Mouse (Mus musculus): Measurements from ENCODE around the gene Tssk1.

Tssk1 gene

GRCm38 (mm10) chr16:17896091-17896490 lies 2.1 kb downstream of the Tssk1 start:
- DNase-seq (ENCODE audit: low read depth, low spot score) = no peak

GRCm38 (mm10) chr16:17898462-17898861 lies 4.4 kb downstream of the Tssk1 start, which contains the start of the genes Dgcr2 and Tssk2:
TSS of gene Dgcr2 (minus strand) at chr16:17898562.
TSS of gene Tssk2 (plus strand) at chr16:17898637.
- no peak for DNase-seq (ENCODE audit: low read depth, low spot score)

- DNase-seq (ENCODE audit: low read depth, low spot score) = peak; percentile 96
Observed at GRCm38 (mm10) chr16:17911052-17911595, 17.1 kb downstream of the Tssk1 start, which contains the start of gene Ess2. TSS of gene Ess2 (minus strand) at chr16:17911348.

- DNase-seq (ENCODE audit: low read depth, low spot score) = peak; percentile 38
Observed at GRCm38 (mm10) chr16:17914307-17915249, 20.6 kb downstream of the Tssk1 start, which contains the start of gene Gsc2. TSS of gene Gsc2 (minus strand) at chr16:17915059.

- no peak for DNase-seq (ENCODE audit: low read depth, low spot score)
Observed at GRCm38 (mm10) chr16:17920586-17920985, 26.6 kb downstream of the Tssk1 start.

- DNase-seq (ENCODE audit: low read depth, low spot score) = peak; percentile 98
Observed at GRCm38 (mm10) chr16:17921325-17922162, 27.5 kb downstream of the Tssk1 start.

GRCm38 (mm10) chr16:17922163-17922538 lies 28.1 kb downstream of the Tssk1 start:
- no peak for DNase-seq (ENCODE audit: low read depth, low spot score)

- peak; percentile 61 for DNase-seq (ENCODE audit: low read depth, low spot score)
Observed at GRCm38 (mm10) chr16:17927351-17928082, 33.5 kb downstream of the Tssk1 start.

- peak; percentile 77 for DNase-seq (ENCODE audit: low read depth, low spot score)
Observed at GRCm38 (mm10) chr16:17928087-17928580, 34.1 kb downstream of the Tssk1 start, which contains the start of gene Slc25a1. TSS of gene Slc25a1 (minus strand) at chr16:17928219.

- peak; percentile 91 for DNase-seq (ENCODE audit: low read depth, low spot score)
Observed at GRCm38 (mm10) chr16:17928627-17929104, 34.6 kb downstream of the Tssk1 start.

- DNase-seq (ENCODE audit: low read depth, low spot score) = no peak
Observed at GRCm38 (mm10) chr16:17929211-17929610, 35.2 kb downstream of the Tssk1 start.

- DNase-seq (ENCODE audit: low read depth, low spot score) = no peak
Observed at GRCm38 (mm10) chr16:17929631-17930030, 35.6 kb downstream of the Tssk1 start.

GRCm38 (mm10) chr16:17931906-17932460 lies 38.0 kb downstream of the Tssk1 start:
- no peak for DNase-seq (ENCODE audit: low read depth, low spot score)

- DNase-seq (ENCODE audit: low read depth, low spot score) = no peak
Observed at GRCm38 (mm10) chr16:17933594-17934444, 39.8 kb downstream of the Tssk1 start.

- DNase-seq (ENCODE audit: low read depth, low spot score) = no peak
Observed at GRCm38 (mm10) chr16:17934445-17934910, 40.5 kb downstream of the Tssk1 start.

GRCm38 (mm10) chr16:17936776-17937175 lies 42.8 kb downstream of the Tssk1 start:
- no peak for DNase-seq (ENCODE audit: low read depth, low spot score)

- no peak for DNase-seq (ENCODE audit: low read depth, low spot score)
Observed at GRCm38 (mm10) chr16:17938187-17938586, 44.2 kb downstream of the Tssk1 start.

- DNase-seq (ENCODE audit: low read depth, low spot score) = peak; percentile 73
Observed at GRCm38 (mm10) chr16:17938821-17939220, 44.8 kb downstream of the Tssk1 start.

- DNase-seq (ENCODE audit: low read depth, low spot score) = no peak
Observed at GRCm38 (mm10) chr16:17939255-17939751, 45.3 kb downstream of the Tssk1 start.

Measured in CD4-positive helper T cell, adult 2 months (primary cell).